Mouse (Mus musculus) neural tube, embryonic 11.5 days (tissue): ENCODE measurements around the gene Zfp445. TPM values are rescaled to one million over a fixed set of nuclear protein-coding genes. Genes with fewer than 3 reads are reported as not detected.
A peak's percentile ranks its signal among the peaks of the same experiment; 100 is the strongest.
"Not testable (repeated sequence)": the region's sequence is repeated elsewhere in the genome, so short reads cannot be mapped to it uniquely, and the experiment has no call there.

Source experiments
- ATAC-seq: fragments of 200-750 bp; cut with Nextera tagmentation; 2 replicates; pipeline ENCODE4 v1.8.0; 2017; ENCODE audit warnings: moderate number of reproducible peaks, mild to moderate bottlenecking, moderate TSS enrichment, moderate library complexity; ENCODE audit not compliant: insufficient read depth, low FRiP score, low TSS enrichment
- DNase-seq: peaks from one replicate; pipeline ENCODE4 v3.0.0-alpha.2; 2015; ENCODE audit warnings: low spot score
- H3K27ac ChIP-seq: fragments of 300-500 bp; sonication (generic); 2 replicates; pipeline ENCODE4 v1.5.1; 2014; ENCODE audit warnings: low read depth, mild to moderate bottlenecking, low read length
- H3K27me3 ChIP-seq: fragments of 300-500 bp; sonication (generic); 2 replicates; pipeline ENCODE4 v1.6.1; 2014; ENCODE audit warnings: mild to moderate bottlenecking, low read length, mixed read lengths; ENCODE audit not compliant: control insufficient read depth, insufficient read depth
- H3K36me3 ChIP-seq: fragments of 300-500 bp; sonication (generic); 2 replicates; pipeline ENCODE4 v1.6.1; 2014; ENCODE audit warnings: mild to moderate bottlenecking, low read length, moderate library complexity, mixed read lengths; ENCODE audit not compliant: control insufficient read depth, insufficient read depth
- H3K4me1 ChIP-seq: fragments of 300-500 bp; sonication (generic); 2 replicates; pipeline ENCODE4 v1.6.1; 2014; ENCODE audit warnings: low read length, mixed read lengths; ENCODE audit not compliant: control insufficient read depth, insufficient read depth
- H3K4me2 ChIP-seq: fragments of 300-500 bp; sonication (generic); 2 replicates; pipeline ENCODE4 v1.6.1; 2014; ENCODE audit warnings: low read depth, mild to moderate bottlenecking, moderate library complexity
- H3K4me3 ChIP-seq: fragments of 300-500 bp; sonication (generic); 2 replicates; pipeline ENCODE4 v1.5.1; 2014; ENCODE audit warnings: low read depth, low read length
- H3K9ac ChIP-seq: fragments of 300-500 bp; sonication (generic); 2 replicates; pipeline ENCODE4 v1.6.1; 2014; ENCODE audit warnings: mild to moderate bottlenecking, low read length
- H3K9me3 ChIP-seq: fragments of 300-500 bp; sonication (generic); 2 replicates; pipeline ENCODE4 v1.6.1; 2016; ENCODE audit warnings: low read length; ENCODE audit not compliant: control insufficient read depth
- WGBS: fragments of 180-500 bp; shearing (Covaris S2); extraction: QIAGEN DNeasy Blood & Tissue Kit; methylation state at CpG from one replicate; pipeline ENCODE4 v1.1.7; 2014; 5-methylcytosine and 5-hydroxymethylcytosine counted together
- polyA plus RNA-seq: library from polyadenylated mRNA; unstranded; fragments of >200 nt; fragmentation: Nextera tagmentation; extraction: Ambion mirVana; gene quantifications from 2 replicates; pipeline ENCODE4 v1.2.1, GENCODE M21; 2014

The Zfp445 gene
- polyA plus RNA-seq, 1 experiment from 2014 or later, result 88.1 TPM

DNA sequence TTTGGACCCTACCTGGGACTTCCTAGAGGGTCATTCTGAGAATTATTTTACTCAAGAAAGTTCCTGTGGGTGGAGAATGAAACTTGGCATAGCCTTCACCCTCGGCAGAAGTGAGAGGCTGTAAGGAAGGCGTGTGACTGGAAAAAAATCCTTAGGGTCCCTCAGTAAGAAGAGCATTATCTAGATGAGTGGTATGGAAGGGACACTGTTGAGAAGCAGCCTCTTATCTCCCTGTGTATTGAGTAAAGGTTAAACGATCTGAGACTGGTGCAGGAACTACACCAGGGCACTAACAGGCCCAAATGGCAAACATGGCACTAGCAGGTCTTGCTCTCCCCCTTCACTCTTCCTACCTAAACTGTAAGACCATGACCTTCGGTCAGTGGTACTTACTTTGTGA is 386 bp upstream of the Zfp445 start:
- 95% methylated on average over 4 of the region's 4 CpGs for WGBS
- DNase-seq (no peak), ATAC-seq (0 out of 2 replicates have a peak, but pooled peaks have one; percentile 16)
- Histone ChIP-seq H3K27me3 (no peaks in the 10 kb centered on the region), H3K36me3 (peaks cover 11% of the 10 kb centered on the region), H3K9ac (peak overlapping the region; percentile 93; the same call in 1 of the 2 replicates), H3K4me1 (peaks cover 7% of the 10 kb centered on the region; the same call in 1 of the 2 replicates), H3K9me3 (no peaks in the 10 kb centered on the region; the same call in 1 of the 2 replicates), H3K27ac (no peak overlapping the region), H3K4me3 (peak overlapping the region; percentile 84; the same call in 1 of the 2 replicates), H3K4me2 (0 out of 2 replicates have a peak overlapping the region, but pooled peaks have one; percentile 28)

DNA sequence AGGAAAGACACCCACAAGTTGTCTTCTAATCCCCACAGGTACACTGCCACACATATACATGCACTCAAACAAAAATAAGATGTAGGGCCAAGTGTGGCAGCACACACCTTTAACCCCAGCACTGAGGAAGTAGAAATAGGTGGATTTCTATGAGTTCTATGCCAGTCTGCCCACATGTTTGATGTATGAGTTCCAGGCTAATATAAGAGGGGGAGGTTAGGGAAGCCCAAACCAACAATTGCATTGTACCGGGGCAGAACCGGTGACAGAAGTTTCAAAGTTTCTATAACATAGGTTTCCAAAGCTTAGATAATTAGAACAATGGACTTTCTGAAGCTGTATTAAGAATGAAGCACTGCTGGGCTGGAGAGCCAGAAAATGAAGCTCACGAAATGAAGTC is 958 bp downstream of the Zfp445 start:
- Histone ChIP-seq H3K36me3 (peaks cover 22% of the 10 kb centered on the region), H3K4me3 (peak overlapping the region; percentile 84), H3K27me3 (no peaks in the 10 kb centered on the region), H3K4me1 (peaks cover 7% of the 10 kb centered on the region; the same call in 1 of the 2 replicates), H3K9me3 (peaks cover 3% of the 10 kb centered on the region; the same call in 1 of the 2 replicates), H3K4me2 (peak overlapping the region; percentile 56), H3K9ac (peak overlapping the region; percentile 93), H3K27ac (no peak overlapping the region)
- ATAC-seq, result no peak
- no peak for DNase-seq
- 57% methylated on average over 3 of the region's 3 CpGs for WGBS

DNA sequence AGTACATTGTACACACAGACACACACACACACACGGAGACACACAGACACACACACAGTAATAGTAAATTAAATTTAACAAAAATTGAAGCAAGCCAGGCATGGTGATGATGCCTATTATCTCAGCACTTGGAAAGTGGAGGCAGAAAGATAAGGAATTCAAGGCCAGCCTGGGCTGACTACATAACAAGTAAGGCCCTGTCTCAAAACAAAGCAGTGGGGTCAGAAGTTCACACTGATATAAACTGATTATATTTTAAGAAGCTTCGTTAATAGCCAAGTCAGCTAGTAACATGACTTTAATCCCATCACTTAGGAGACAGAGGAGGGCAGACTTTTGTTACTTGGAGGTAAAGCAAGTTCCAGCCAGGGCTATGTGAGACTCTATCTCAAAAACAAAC is 2.1 kb downstream of the Zfp445 start:
- H3K9ac ChIP-seq, result no peak overlapping the region
- 93% methylated on average over 2 of the region's 2 CpGs for WGBS

DNA sequence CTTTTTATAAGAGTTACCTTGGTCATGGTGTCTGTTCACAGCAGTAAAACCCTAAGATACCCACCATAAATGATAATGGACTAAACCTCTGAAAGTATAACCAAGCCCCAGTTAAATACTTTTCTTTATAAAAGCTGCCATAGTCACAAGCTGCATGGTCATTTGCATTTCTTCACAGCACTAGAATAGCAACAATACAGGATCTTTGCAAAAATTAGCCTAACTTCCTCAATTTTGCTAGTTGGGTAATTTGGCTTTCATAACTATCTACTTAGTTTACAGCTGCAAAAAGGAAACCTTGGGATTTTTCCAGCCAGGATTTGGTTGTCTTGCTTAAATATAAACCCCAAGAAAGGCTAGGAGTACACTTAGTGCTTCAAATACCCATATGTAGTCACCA is 5.1 kb downstream of the Zfp445 start:
- peaks cover 51% of the 10 kb centered on the region for H3K36me3 ChIP-seq
- H3K27me3 ChIP-seq, result no peaks in the 10 kb centered on the region
- no peak overlapping the region for H3K9ac ChIP-seq
- DNase-seq, result no peak
- peaks cover 3% of the 10 kb centered on the region; the same call in 1 of the 2 replicates for H3K9me3 ChIP-seq
- H3K27ac ChIP-seq, result no peak overlapping the region
- H3K4me2 ChIP-seq, result no peak overlapping the region
- H3K4me1 ChIP-seq, result peaks cover 7% of the 10 kb centered on the region; the same call in 1 of the 2 replicates
- no peak for ATAC-seq
- no peak overlapping the region for H3K4me3 ChIP-seq

More for the DNA sequence above, 2.1 kb downstream of the Zfp445 start:
- peaks cover 33% of the 10 kb centered on the region for H3K36me3 ChIP-seq
- no peak for ATAC-seq
- no peak for DNase-seq
- H3K9me3 ChIP-seq, result peaks cover 3% of the 10 kb centered on the region; the same call in 1 of the 2 replicates
- H3K4me1 ChIP-seq, result peaks cover 7% of the 10 kb centered on the region; the same call in 1 of the 2 replicates
- H3K27me3 ChIP-seq, result no peaks in the 10 kb centered on the region
- no peak overlapping the region for H3K27ac ChIP-seq
- no peak overlapping the region for H3K4me3 ChIP-seq
- no peak overlapping the region for H3K4me2 ChIP-seq

DNA sequence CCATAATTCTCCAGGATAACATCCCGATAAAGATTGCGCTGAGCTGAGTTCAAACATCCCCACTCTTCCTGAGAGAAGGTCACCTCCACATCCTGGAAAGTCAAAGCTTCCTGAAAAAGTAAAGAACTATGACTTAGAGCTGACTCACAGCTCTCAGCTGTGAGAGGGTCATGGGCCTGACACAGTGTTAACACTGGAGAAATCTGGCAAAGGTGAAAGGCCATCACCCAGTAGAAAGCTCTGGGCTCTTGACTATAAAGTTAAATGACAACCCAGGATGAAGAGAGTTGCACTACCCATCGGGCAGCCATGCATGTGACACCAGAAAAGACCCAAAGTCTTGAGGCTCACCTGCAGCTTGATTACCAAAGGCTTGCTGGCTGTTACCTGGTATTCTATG is 9.1 kb downstream of the Zfp445 start:
- H3K4me3 ChIP-seq, result no peak overlapping the region
- 99% methylated on average over 3 of the region's 3 CpGs for WGBS
- H3K4me2 ChIP-seq, result no peak overlapping the region
- peaks cover 3% of the 10 kb centered on the region; the same call in 1 of the 2 replicates for H3K9me3 ChIP-seq
- no peaks in the 10 kb centered on the region for H3K27me3 ChIP-seq
- H3K36me3 ChIP-seq, result peaks cover 73% of the 10 kb centered on the region
- no peak for ATAC-seq
- no peak overlapping the region for H3K27ac ChIP-seq
- no peak overlapping the region for H3K9ac ChIP-seq
- no peak for DNase-seq
- H3K4me1 ChIP-seq, result no peaks in the 10 kb centered on the region

DNA sequence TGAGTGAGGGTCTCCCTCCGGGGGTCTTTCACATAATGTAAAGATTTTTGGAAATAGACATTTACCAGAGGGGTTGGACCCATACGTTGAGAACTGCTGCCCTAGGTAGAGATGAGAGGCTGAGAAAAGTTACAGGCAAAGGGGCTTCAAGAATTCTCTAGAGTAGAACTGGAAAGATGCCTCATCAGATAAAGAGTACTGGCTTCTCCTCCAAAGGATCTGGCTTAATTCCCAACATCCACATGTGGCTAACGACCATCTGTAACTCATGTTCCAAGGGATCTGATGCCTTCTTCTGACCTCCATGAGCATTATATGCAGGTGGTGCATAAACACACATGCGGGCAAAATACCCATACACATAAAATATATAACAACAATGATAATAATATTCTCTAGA is 10.2 kb downstream of the Zfp445 start:
- Histone ChIP-seq H3K27ac (no peak overlapping the region), H3K4me2 (no peak overlapping the region), H3K27me3 (no peaks in the 10 kb centered on the region), H3K9ac (no peak overlapping the region), H3K4me1 (no peaks in the 10 kb centered on the region), H3K4me3 (no peak overlapping the region), H3K36me3 (peaks cover 66% of the 10 kb centered on the region), H3K9me3 (no peaks in the 10 kb centered on the region; the same call in 1 of the 2 replicates)
- 97% methylated on average over 4 of the region's 4 CpGs for WGBS
- no peak for ATAC-seq
- DNase-seq, result no peak

DNA sequence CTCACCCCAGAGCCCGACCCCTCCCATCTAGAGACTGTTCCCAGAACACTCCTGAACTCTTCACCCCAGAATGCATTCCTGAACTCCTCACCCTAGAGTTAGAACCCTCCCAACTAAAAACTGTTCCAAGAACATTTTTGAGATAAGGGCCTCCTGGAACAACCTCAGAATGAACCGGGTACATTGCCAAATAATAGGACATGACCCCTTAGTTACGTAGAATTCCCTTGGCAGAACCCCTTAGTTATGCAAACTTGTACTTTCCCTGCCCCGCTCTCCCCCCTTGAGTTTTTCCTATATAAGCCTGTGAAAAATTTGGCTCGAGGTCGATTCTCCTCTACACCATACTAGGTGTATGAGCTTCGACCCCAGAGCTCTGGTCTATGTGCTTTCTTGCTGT is 10.7 kb downstream of the Zfp445 start:
- H3K27ac ChIP-seq, H3K9ac ChIP-seq, H3K4me2 ChIP-seq, DNase-seq, H3K27me3 ChIP-seq, H3K9me3 ChIP-seq, ATAC-seq, H3K4me3 ChIP-seq, H3K4me1 ChIP-seq: not testable (repeated sequence)
- WGBS, result 97% methylated on average over 2 of the region's 7 CpGs
- peaks cover 66% of the 10 kb centered on the region for H3K36me3 ChIP-seq

DNA sequence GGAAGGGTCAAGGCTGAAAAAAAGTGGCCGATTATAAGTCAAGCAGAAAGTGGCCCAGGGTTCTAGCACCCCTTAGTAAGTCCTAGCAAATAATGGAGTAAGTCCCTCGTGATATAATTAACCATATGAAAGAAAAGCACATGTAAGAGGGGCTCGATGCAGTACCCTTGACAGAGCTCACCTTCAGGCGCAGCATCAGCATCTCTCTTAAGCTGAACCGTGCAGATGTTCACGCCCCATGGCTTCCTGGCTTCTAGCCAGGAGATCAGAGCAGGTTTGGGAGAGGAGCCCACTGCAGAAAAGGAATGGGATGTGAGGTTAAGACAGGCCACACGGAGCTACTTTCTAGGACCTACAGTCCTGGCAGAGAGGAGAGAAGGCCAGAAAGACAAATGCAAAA is 11.3 kb downstream of the Zfp445 start:
- ATAC-seq (no peak), DNase-seq (no peak)
- Histone ChIP-seq H3K27me3 (no peaks in the 10 kb centered on the region), H3K4me3 (no peak overlapping the region), H3K9ac (no peak overlapping the region), H3K27ac (no peak overlapping the region), H3K9me3 (no peaks in the 10 kb centered on the region), H3K4me1 (no peaks in the 10 kb centered on the region), H3K36me3 (peaks cover 64% of the 10 kb centered on the region), H3K4me2 (no peak overlapping the region)
- 96% methylated on average over 7 of the region's 7 CpGs for WGBS

DNA sequence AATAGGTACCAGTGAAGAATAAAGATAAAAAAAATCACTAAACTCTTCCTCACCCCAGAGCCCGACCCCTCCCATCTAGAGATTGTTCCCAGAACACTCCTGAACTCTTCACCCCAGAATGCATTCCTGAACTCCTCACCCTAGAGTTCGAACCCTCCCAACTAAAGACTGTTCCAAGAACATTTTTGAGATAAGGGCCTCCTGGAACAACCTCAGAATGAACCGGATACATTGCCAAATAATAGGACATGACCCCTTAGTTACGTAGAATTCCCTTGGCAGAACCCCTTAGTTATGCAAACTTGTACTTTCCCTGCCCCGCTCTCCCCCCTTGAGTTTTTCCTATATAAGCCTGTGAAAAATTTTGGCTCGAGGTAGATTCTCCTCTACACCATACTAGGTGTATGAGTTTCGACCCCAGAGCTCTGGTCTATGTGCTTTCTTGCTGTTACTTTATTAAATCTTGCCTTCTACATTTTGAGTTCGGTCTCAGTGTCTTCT is 17.9 kb downstream of the Zfp445 start:
- 94% methylated on average over 7 of the region's 8 CpGs for WGBS
- not testable (repeated sequence) for H3K4me2 ChIP-seq, H3K9me3 ChIP-seq, H3K9ac ChIP-seq, DNase-seq, ATAC-seq, H3K27ac ChIP-seq, H3K4me3 ChIP-seq, H3K27me3 ChIP-seq, H3K4me1 ChIP-seq
- peaks cover 19% of the 10 kb centered on the region for H3K36me3 ChIP-seq
